Mouse (Mus musculus) G1E (cell line): ENCODE results near the gene Pear1.

Source experiments
- CTCF ChIP-seq: IDR thresholded peaks from 2 replicates; pipeline ENCODE4 v1.5.1; 2012; ENCODE audit warnings: low read depth, low read length, inconsistent platforms, mixed read lengths
- GATA1 ChIP-seq: IDR thresholded peaks from 2 replicates; pipeline ENCODE4 v1.6.1; 2012; ENCODE audit warnings: borderline replicate concordance, low read length, inconsistent platforms, mixed read lengths
- GATA2 ChIP-seq: IDR thresholded peaks from 2 replicates; pipeline ENCODE4 v1.6.1; 2012; ENCODE audit warnings: low read depth, low read length, inconsistent platforms, borderline replicate concordance
- POLR2AphosphoS5 ChIP-seq: IDR thresholded peaks from 2 replicates; pipeline ENCODE4 v1.6.1; 2012; ENCODE audit warnings: low read depth, low read length, inconsistent platforms; ENCODE audit not compliant: insufficient replicate concordance
- TAL1 ChIP-seq: conservative IDR thresholded peaks from 2 replicates; pipeline ENCODE4 v1.6.1; 2012; ENCODE audit warnings: low read depth, low read length, inconsistent platforms, mixed read lengths

DNA sequence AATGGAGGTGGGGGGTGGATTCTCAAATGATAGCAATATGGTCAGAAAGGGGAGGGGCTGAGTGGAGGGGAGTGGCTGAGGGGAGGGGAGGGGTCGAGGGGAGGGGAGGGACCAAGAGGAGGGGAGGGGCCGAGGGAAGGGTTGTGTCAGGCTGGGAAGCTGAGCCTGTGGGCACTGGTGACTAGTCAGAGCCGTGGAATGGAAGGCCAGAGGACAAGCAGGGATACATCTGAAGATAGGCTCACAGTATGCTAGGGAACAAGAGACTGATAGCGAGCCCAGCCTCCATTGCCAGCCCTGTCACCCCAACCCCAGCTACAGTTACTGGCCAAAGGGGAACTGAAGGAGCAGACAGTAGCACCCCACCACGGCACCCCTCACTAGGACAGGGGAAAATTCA lies 65.5 kb downstream of the Pear1 start:
- TF ChIP-seq CTCF (no peak), GATA2 (no peak), TAL1 (no peak), GATA1 (no peak), POLR2AphosphoS5 (no peak)
